Mouse (Mus musculus) neural tube, embryonic 13.5 days (tissue): Measurements from ENCODE around the gene Usp21. TPM values are rescaled to one million over a fixed set of nuclear protein-coding genes. Genes with fewer than 3 reads are reported as not detected.

Experiments
- ATAC-seq: fragments of 200-750 bp; cut with Nextera tagmentation; 2 replicates; pipeline ENCODE4 v1.8.0; 2017; ENCODE audit warnings: low read depth, mild to moderate bottlenecking, moderate TSS enrichment, moderate library complexity
- H3K27ac ChIP-seq: fragments of 300-500 bp; sonication (generic); replicated peaks from 2 replicates; pipeline ENCODE4 v1.5.1; 2015; ENCODE audit warnings: moderate library complexity, mild to moderate bottlenecking, inconsistent platforms
- H3K27me3 ChIP-seq: fragments of 300-500 bp; sonication (generic); 2 replicates; pipeline ENCODE4 v1.6.1; 2015; ENCODE audit warnings: mild to moderate bottlenecking, inconsistent platforms
- H3K36me3 ChIP-seq: fragments of 300-500 bp; sonication (generic); 2 replicates; pipeline ENCODE4 v1.6.1; 2015; ENCODE audit warnings: mild to moderate bottlenecking, inconsistent platforms
- H3K4me1 ChIP-seq: fragments of 300-500 bp; sonication (generic); replicated peaks from 2 replicates; pipeline ENCODE4 v1.6.1; 2015; ENCODE audit warnings: inconsistent platforms
- H3K4me2 ChIP-seq: fragments of 300-500 bp; sonication (generic); 2 replicates; pipeline ENCODE4 v1.6.1; 2015; ENCODE audit warnings: inconsistent platforms, mild to moderate bottlenecking, moderate library complexity
- H3K4me3 ChIP-seq: fragments of 300-500 bp; sonication (generic); 2 replicates; pipeline ENCODE4 v1.5.1; 2015; ENCODE audit warnings: mild to moderate bottlenecking, inconsistent platforms
- H3K9ac ChIP-seq: fragments of 300-500 bp; sonication (generic); 2 replicates; pipeline ENCODE4 v1.6.1; 2015; ENCODE audit warnings: moderate library complexity, mild to moderate bottlenecking, inconsistent platforms
- H3K9me3 ChIP-seq: fragments of 300-500 bp; sonication (generic); 2 replicates; pipeline ENCODE4 v1.6.1; 2016; ENCODE audit warnings: inconsistent platforms
- WGBS: fragments of 180-500 bp; shearing (Covaris S2); methylation state at CpG from one replicate; pipeline ENCODE4 v1.1.7; 2015; 5-methylcytosine and 5-hydroxymethylcytosine counted together
- polyA plus RNA-seq: library from polyadenylated mRNA; unstranded; fragments of >200 nt; fragmentation: Nextera tagmentation; extraction: Ambion mirVana; gene quantifications from 2 replicates; pipeline ENCODE4 v1.2.1, GENCODE M21; 2015

Usp21 gene
- polyA plus RNA-seq, 1 experiment from 2014 or later = 89.3 TPM

DNA sequence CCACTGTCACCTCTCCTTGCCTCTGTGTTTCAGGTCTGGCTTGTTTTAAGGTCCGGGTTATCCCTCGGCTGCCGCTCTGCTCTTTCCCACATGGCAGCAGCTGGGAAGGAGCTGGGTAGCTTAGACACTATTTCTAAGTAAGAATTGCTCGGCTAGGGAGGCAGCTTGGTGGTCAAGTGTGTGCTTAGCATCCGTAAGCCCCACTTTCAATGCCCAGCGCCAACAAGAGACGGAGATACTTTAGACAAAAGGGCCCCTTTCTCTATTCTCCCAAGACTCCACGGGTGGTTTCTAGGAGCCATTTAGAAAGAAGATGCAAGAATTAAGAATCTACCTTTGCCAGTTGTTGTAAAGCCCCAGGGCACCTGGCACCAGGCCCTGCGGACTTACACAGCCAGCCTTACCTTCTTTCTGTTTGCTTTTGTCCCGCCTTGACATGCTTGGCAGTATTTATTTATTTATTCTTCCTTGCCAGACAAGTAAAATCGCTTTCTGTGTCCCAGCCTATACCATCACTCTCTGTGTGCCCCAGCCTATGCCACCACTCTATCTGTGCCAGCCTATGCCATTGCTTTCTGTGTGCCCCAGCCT lies 12.6 kb downstream of the Usp21 start:
- H3K9me3 ChIP-seq = no peaks in the 10 kb centered on the region
- peaks cover 72% of the 10 kb centered on the region for H3K36me3 ChIP-seq
- H3K4me2 ChIP-seq = no peak overlapping the region
- H3K9ac ChIP-seq = no peak overlapping the region
- WGBS = 80% methylated on average over 11 of the region's 11 CpGs
- no peak overlapping the region for H3K4me3 ChIP-seq
- peaks cover 34% of the 10 kb centered on the region for H3K4me1 ChIP-seq
- no peak for ATAC-seq
- no peaks in the 10 kb centered on the region for H3K27me3 ChIP-seq
- H3K27ac ChIP-seq = no peak overlapping the region

DNA sequence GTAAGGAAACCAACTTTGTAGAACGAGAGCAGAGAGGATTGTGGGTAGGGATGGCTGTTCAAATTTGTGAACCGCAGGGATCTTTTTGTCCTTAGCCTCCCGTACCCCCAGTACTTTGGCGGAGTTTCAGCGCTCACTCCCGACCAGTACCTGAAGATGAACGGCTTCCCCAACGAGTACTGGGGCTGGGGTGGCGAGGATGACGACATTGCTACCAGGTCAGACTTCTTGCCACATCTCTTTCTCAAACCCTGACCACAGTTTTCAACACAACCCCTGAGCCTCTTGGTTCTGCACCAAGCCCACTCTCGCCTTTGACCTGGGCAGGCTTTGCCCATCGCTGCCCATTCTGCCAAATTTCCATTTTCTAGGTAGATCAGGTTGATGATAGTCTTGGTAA lies 13.6 kb downstream of the Usp21 start:
- no peaks in the 10 kb centered on the region for H3K9me3 ChIP-seq
- H3K9ac ChIP-seq = no peak overlapping the region
- no peak overlapping the region for H3K4me3 ChIP-seq
- no peak overlapping the region for H3K4me2 ChIP-seq
- ATAC-seq = no peak
- H3K27ac ChIP-seq = no peak overlapping the region
- H3K36me3 ChIP-seq = peaks cover 72% of the 10 kb centered on the region
- H3K4me1 ChIP-seq = peaks cover 32% of the 10 kb centered on the region
- WGBS = 89% methylated on average over 12 of the region's 12 CpGs
- H3K27me3 ChIP-seq = no peaks in the 10 kb centered on the region

- H3K27ac ChIP-seq = no peak overlapping the region
- 0 out of 2 replicates have a peak overlapping the region, but pooled peaks have one; percentile 88 for H3K9ac ChIP-seq
- H3K4me1 ChIP-seq = peaks cover 32% of the 10 kb centered on the region
- H3K9me3 ChIP-seq = no peaks in the 10 kb centered on the region
- no peak overlapping the region for H3K4me3 ChIP-seq
- H3K4me2 ChIP-seq = peak overlapping the region; percentile 98
- ATAC-seq = no peak
- 94% methylated on average over 3 of the region's 3 CpGs for WGBS
- H3K27me3 ChIP-seq = no peaks in the 10 kb centered on the region
- H3K36me3 ChIP-seq = peaks cover 55% of the 10 kb centered on the region
Measured at GRCm38 (mm10) chr1:171272086-171272485, 15.7 kb downstream of the Usp21 start.

DNA sequence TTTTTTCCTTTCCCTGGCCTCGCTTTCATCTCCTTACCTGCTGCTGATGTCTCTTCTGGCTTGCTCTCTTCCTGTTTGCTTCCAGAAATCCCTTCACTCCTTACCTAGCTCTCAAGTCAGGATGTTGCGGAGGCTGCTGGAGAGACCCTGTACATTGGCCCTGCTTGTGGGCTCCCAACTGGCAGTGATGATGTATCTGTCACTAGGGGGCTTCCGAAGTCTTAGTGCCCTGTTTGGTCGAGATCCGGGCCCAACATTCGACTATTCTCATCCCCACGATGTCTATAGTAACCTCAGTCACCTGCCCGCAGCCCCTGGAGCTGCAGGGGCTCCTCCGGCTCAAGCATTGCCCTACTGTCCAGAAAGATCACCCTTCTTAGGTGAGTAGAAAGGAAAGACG lies 16.2 kb downstream of the Usp21 start:
- WGBS = 77% methylated on average over 10 of the region's 10 CpGs
- Histone ChIP-seq H3K9ac (0 out of 2 replicates have a peak overlapping the region, but pooled peaks have one; percentile 88), H3K27ac (no peak overlapping the region), H3K4me1 (peaks cover 32% of the 10 kb centered on the region), H3K9me3 (no peaks in the 10 kb centered on the region), H3K4me2 (peak overlapping the region; percentile 98), H3K27me3 (no peaks in the 10 kb centered on the region), H3K36me3 (peaks cover 50% of the 10 kb centered on the region), H3K4me3 (peak overlapping the region; percentile 88; the same call in 1 of the 2 replicates)
- no peak for ATAC-seq

DNA sequence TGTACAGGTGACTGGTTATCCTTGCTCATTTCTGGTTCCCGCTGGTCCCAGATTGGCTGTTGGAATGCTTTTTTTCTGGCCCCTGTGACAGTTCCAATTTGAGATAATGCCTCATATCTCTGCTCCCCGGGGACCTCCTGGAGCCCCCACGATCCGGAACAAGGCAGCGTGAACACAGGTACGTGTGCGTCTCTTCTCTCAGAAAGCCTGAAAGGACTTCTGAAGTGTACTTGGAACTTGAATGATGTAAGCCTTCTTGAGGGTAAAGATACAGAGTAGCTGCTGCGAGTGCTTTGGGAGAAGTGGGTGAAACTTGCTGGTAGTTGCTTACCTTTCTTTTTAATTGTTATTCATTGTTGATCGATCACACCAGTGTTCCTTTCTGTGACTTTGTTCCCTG lies 16.6 kb downstream of the Usp21 start:
- no peak overlapping the region for H3K27ac ChIP-seq
- H3K9me3 ChIP-seq = no peaks in the 10 kb centered on the region
- H3K27me3 ChIP-seq = no peaks in the 10 kb centered on the region
- H3K4me2 ChIP-seq = peak overlapping the region; percentile 98
- no peak for ATAC-seq
- H3K9ac ChIP-seq = peak overlapping the region; percentile 88
- WGBS = 56% methylated on average over 9 of the region's 9 CpGs
- peaks cover 46% of the 10 kb centered on the region for H3K36me3 ChIP-seq
- H3K4me3 ChIP-seq = peak overlapping the region; percentile 88
- peaks cover 28% of the 10 kb centered on the region for H3K4me1 ChIP-seq

- Histone ChIP-seq H3K27me3 (no peaks in the 10 kb centered on the region), H3K36me3 (peaks cover 40% of the 10 kb centered on the region), H3K9ac (peak overlapping the region; percentile 88), H3K4me1 (peaks cover 26% of the 10 kb centered on the region), H3K9me3 (no peaks in the 10 kb centered on the region), H3K27ac (no peak overlapping the region), H3K4me2 (peak overlapping the region; percentile 98), H3K4me3 (peak overlapping the region; percentile 88)
- under 1% methylated on average over 19 of the region's 19 CpGs for WGBS
- ATAC-seq = peak; percentile 74
Measured at GRCm38 (mm10) chr1:171270573-171270900, 17.3 kb downstream of the Usp21 start.

- peak within 1 kb of the TSS; percentile 64 for H3K27ac ChIP-seq
- H3K27me3 ChIP-seq = no peaks in the 10 kb centered on the region
- peak within 1 kb of the TSS; percentile 88 for H3K4me3 ChIP-seq
- H3K4me1 ChIP-seq = peaks cover 26% of the 10 kb centered on the region
- H3K4me2 ChIP-seq = peak within 1 kb of the TSS; percentile 98
- WGBS = 3% methylated on average over 36 of the region's 36 CpGs
- ATAC-seq = peak; percentile 93
- peak within 1 kb of the TSS; percentile 88 for H3K9ac ChIP-seq
- peaks cover 34% of the 10 kb centered on the region for H3K36me3 ChIP-seq
- H3K9me3 ChIP-seq = no peaks in the 10 kb centered on the region
Measured at GRCm38 (mm10) chr1:171269848-171270572, 17.8 kb downstream of the Usp21 start, which contains the start of gene B4galt3. TSS of gene B4galt3 (plus strand) at chr1:171270328.

GRCm38 (mm10) chr1:171268341-171268740 lies 19.4 kb downstream of the Usp21 start:
- WGBS = 64% methylated on average over 1 of the region's 1 CpGs
- no peaks in the 10 kb centered on the region for H3K27me3 ChIP-seq
- H3K4me3 ChIP-seq = no peak overlapping the region
- H3K36me3 ChIP-seq = peaks cover 18% of the 10 kb centered on the region
- no peaks in the 10 kb centered on the region for H3K9me3 ChIP-seq
- no peak overlapping the region for H3K9ac ChIP-seq
- no peak overlapping the region for H3K4me2 ChIP-seq
- no peak for ATAC-seq
- peaks cover 26% of the 10 kb centered on the region for H3K4me1 ChIP-seq
- no peak overlapping the region for H3K27ac ChIP-seq

GRCm38 (mm10) chr1:171265971-171266744 lies 21.6 kb downstream of the Usp21 start:
- Histone ChIP-seq H3K36me3 (no peaks in the 10 kb centered on the region), H3K9ac (no peak overlapping the region), H3K27me3 (no peaks in the 10 kb centered on the region), H3K4me2 (no peak overlapping the region), H3K27ac (no peak overlapping the region), H3K4me1 (peaks cover 22% of the 10 kb centered on the region), H3K4me3 (no peak overlapping the region), H3K9me3 (no peaks in the 10 kb centered on the region)
- WGBS = 77% methylated on average over 4 of the region's 4 CpGs
- no peak for ATAC-seq

DNA sequence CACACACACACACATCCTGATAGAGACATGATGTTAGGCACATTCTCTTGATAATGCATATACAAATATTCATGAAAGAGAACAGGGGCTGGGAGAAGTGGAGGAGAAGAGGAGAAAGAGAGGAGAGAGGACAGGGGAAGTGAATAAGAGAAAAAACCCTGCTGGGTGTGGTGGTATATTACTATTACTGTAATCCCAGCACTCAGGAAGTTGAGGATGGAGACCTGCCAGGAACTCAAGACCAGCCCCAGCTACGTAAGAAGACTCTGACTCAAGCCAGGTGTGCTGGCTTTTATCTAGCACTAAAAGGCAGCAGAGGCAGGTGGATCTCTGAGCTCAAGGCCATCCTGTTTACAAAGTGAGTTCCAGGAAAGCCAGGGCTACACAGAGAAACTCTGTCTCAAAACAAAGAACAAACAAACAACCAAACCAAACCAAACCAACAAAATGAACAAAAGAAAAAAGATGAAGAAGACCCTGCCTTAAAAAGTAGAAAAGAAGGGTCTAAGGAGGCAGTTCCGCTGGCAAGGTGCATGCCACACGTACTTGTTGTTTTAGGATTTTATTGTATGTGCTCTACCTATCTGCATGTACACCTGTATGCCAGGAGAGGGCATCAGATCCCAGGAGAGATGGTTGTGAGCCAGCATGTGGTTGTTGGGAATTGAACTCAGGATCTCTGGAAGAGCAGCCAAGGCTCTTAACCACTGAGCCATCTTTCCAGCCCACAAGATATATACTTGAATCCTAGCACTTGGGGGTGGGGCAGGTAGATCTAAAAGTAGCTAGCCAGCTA lies 23.9 kb downstream of the Usp21 start:
- H3K36me3 ChIP-seq = no peaks in the 10 kb centered on the region
- 87% methylated on average over 3 of the region's 3 CpGs for WGBS
- no peak overlapping the region for H3K9ac ChIP-seq
- peak overlapping the region; percentile 87 for H3K27ac ChIP-seq
- peaks cover 9% of the 10 kb centered on the region for H3K4me1 ChIP-seq
- no peaks in the 10 kb centered on the region for H3K27me3 ChIP-seq
- no peaks in the 10 kb centered on the region for H3K9me3 ChIP-seq
- peak; percentile 2; the same call in 1 of the 2 replicates for ATAC-seq
- H3K4me3 ChIP-seq = no peak overlapping the region
- peak overlapping the region; percentile 56 for H3K4me2 ChIP-seq

GRCm38 (mm10) chr1:171263185-171263611 lies 24.6 kb downstream of the Usp21 start:
- Histone ChIP-seq H3K4me3 (peak overlapping the region; percentile 28), H3K9ac (no peak overlapping the region), H3K4me1 (peaks cover 9% of the 10 kb centered on the region), H3K4me2 (peak overlapping the region; percentile 56), H3K9me3 (no peaks in the 10 kb centered on the region), H3K36me3 (no peaks in the 10 kb centered on the region), H3K27ac (peak overlapping the region; percentile 87), H3K27me3 (no peaks in the 10 kb centered on the region)
- 0% methylated on average over 2 of the region's 2 CpGs for WGBS
- ATAC-seq = peak; percentile 93
